Mouse (Mus musculus) large intestine, adult 2 months (tissue): ENCODE measurements around the gene Cntnap2. TPM values are rescaled to one million over a fixed set of nuclear protein-coding genes. Genes with fewer than 3 reads are reported as not detected.
"Not testable (repeated sequence)": the region's sequence is repeated elsewhere in the genome, so short reads cannot be mapped to it uniquely, and the experiment has no call there.

Source experiments
- DNase-seq: peaks from one replicate; pipeline ENCODE4 v3.0.0-alpha.2; 2012; ENCODE audit warnings: low read depth, low spot score
- WGBS: fragments of 180-500 bp; shearing (Covaris S2); methylation state at CpG from one replicate; pipeline ENCODE4 v1.1.7; 2018; 5-methylcytosine and 5-hydroxymethylcytosine counted together
- polyA plus RNA-seq: library from polyadenylated mRNA; depleted of rRNA; stranded (reverse); fragments of >200 nt; gene quantifications from 2 replicates; pipeline ENCODE4 v1.2.3, GENCODE M21; 2012

The Cntnap2 gene
- polyA plus RNA-seq, 1 experiment, result 0.15 TPM

- no peak for DNase-seq
- WGBS, result 48% methylated on average over 1 of the region's 1 CpGs
Observed at GRCm38 (mm10) chr6:46502786-46503185, 1443.6 kb downstream of the Cntnap2 start.

DNA sequence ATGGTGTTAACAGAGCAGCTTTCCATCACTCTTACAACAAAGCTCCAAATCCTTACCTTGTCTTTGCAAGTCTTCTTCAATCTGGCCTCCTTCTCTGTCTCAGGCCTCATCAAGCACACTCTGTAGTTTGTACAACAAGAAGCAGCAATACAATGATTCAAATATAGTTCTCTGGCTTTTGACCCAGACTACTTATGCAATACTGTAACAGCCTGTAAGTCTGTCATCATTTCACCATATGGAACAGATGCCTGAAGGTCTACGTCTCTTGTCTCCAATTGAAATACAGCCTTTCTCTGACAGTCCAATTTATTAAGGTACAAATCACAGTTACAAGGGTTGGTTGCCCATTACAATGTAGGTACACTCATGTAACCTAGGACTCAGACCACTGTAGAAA, 1453.7 kb downstream of the Cntnap2 start:
- DNase-seq, result no peak
- 86% methylated on average over 1 of the region's 1 CpGs for WGBS

DNA sequence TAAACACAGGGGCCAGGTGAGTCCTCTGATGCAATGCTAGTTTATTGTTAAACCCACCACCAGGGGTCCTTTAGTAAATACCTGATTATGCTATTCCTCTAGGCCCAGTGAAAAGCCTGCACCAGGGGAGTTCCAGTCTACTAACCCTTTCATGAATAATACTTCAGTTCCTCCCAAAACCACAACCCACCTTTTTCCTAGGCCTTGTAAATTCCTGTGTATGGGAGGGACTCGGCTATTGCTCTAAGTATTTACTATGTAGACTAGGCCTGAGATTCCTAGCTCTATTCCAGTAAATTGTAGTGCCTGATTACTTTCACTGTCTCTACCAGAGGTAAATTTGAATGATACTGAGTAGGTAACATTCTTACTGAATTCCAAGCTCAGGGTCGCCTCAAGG, 1478.4 kb downstream of the Cntnap2 start:
- 78% methylated on average over 2 of the region's 2 CpGs for WGBS
- DNase-seq, result not testable (repeated sequence)

- 71% methylated on average over 2 of the region's 2 CpGs for WGBS
- DNase-seq, result no peak
Observed at GRCm38 (mm10) chr6:46563470-46563869, 1504.3 kb downstream of the Cntnap2 start.

DNA sequence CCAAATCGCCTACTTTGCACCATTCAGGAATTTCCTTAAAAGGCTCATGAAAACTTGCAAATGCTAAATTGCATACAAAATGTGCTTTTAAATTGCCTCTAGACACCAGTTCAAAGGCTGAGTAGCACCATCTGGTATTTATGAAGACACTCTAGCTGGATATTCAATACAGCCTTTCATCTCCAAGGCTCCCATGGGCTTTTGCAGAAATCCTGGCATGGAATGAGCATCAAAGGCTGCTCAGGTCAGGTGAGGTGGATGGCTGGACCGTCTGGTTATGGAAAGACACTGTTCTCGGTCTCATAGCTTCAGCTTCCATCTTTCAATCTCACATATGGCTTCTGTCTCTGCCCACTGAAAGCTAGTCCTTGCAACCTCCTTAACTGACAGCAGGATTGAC, 1515.9 kb downstream of the Cntnap2 start:
- WGBS, result 55% methylated on average over 3 of the region's 3 CpGs
- no peak for DNase-seq

- no peak for DNase-seq
Observed at GRCm38 (mm10) chr6:46612365-46612764, 1553.2 kb downstream of the Cntnap2 start.

DNA sequence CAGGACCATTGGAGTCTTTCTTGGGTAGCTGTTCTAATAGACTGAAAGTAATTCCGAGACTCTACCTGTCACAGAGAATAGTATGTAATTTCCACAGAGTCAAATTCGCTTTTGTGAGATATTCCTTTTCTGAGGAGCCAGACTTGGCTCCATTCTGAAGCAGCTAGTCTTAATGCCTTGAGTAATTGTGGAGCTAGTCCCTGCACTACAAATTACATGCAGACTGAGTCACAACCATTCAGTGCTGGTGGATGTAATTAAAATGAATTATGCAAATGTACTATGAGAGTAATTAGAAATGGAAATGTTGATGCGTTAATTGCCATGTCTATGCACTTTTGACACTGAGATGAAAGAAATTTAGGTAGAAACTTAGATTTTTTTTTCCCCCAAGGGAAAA, 1553.7 kb downstream of the Cntnap2 start:
- WGBS, result 73% methylated on average over 3 of the region's 3 CpGs
- DNase-seq, result no peak

DNA sequence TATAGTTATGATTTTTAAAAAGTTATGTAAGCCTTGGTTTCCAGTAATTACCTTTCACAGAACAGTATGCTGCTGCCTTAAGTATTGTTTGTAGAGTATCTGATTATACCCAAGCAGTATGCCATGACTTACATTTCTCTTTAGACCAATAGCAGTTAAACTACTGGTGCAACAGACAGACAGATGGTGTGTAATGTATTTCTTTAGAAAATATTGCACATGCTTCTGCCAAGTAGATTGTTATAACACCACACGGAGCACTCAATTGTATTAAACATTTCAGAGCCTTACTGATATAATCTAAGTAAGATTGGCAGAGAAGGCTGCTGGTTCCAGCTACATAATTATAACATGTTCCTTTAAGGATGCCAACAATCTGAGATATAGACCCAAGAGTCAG, 1609.9 kb downstream of the Cntnap2 start:
- 80% methylated on average over 1 of the region's 1 CpGs for WGBS
- DNase-seq, result no peak

DNA sequence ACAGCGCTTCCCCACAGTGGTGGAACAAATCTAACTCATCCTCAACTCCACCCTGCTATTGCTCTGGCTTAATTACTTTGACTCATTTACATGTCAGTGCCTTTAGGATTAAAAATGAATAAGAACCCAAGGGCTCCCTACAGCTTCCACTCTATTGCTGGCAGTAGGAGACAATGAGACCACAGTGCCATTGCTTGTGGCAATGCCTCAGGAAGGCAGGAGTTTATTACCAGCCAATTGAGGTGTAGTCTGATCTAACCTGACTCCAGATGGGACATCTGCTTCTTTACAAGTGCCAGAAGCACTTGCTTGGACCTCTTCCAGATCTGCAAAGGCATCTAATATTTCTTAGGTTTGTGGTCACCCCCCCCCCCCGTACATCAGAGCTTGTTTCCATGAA, 1615.9 kb downstream of the Cntnap2 start:
- WGBS, result 71% methylated on average over 2 of the region's 2 CpGs
- DNase-seq, result no peak

- 83% methylated on average over 4 of the region's 4 CpGs for WGBS
- no peak for DNase-seq
Observed at GRCm38 (mm10) chr6:46675621-46676020, 1616.5 kb downstream of the Cntnap2 start.

GRCm38 (mm10) chr6:46696187-46696586, 1637.0 kb downstream of the Cntnap2 start:
- WGBS, result 82% methylated on average over 1 of the region's 1 CpGs
- no peak for DNase-seq

GRCm38 (mm10) chr6:46699343-46699742, 1640.2 kb downstream of the Cntnap2 start:
- 90% methylated on average over 2 of the region's 2 CpGs for WGBS
- DNase-seq, result no peak

- WGBS, result 69% methylated on average over 7 of the region's 7 CpGs
- no peak for DNase-seq
Observed at GRCm38 (mm10) chr6:46704293-46705170, 1645.4 kb downstream of the Cntnap2 start.

DNA sequence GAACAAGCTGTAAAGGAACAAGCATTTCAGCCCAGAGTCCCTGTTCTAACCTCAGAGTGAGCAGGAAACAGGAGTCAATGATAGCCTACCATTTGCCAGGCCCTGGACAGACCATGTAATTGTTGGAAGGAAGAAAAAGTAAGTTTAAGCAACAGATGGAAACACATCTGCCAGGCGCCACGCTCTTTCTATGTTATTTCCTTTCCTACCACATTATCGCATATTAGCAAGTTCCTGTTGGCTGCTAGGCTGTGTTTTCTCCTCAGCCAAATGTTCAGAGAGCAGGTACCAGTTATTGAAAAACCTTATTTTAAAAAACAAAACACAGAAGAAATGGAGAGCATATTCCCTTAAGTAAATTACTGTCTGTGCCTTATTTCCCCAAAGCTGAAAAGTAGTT, 1646.8 kb downstream of the Cntnap2 start:
- DNase-seq, result no peak
- WGBS, result 83% methylated on average over 3 of the region's 3 CpGs

DNA sequence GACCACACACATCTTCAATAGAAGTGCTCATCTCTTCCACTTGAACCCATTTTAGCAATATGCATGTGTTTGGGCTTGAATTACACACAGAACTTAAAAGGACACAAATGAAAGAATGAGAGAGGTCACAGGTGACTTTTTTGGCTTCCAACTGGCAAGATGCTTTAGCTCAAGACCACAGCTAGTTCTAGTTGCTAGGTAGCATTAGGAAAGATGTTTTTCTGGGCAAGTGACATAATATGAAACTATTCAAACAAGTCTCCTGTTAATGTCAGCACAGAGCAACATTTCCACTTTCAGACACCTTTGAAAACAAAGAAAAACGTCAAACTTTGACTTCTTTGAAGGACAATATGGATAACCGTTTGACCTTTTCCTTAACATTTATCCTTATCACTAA, 1657.4 kb downstream of the Cntnap2 start:
- 40% methylated on average over 2 of the region's 2 CpGs for WGBS
- DNase-seq, result no peak

GRCm38 (mm10) chr6:46733794-46734193, 1674.6 kb downstream of the Cntnap2 start:
- DNase-seq, result no peak

DNA sequence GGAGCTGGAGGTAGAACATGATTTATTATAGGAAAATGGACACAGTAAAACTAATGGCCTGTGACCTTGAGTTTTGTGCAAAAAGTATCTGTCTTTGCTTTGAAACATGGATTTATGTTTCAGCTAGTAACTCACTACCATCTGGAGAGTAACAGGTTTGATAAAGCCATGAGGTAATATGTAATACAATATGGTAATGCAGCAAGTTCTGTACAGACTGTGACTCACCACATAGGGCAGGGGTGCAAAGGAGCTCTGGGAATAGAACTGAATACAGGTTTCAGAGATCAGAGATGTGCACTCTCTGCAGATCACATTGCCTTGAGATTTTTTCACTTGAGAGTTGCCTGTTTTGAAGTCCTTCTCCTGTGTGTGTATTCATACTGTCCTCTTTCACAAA, 1689.3 kb downstream of the Cntnap2 start:
- no peak for DNase-seq

DNA sequence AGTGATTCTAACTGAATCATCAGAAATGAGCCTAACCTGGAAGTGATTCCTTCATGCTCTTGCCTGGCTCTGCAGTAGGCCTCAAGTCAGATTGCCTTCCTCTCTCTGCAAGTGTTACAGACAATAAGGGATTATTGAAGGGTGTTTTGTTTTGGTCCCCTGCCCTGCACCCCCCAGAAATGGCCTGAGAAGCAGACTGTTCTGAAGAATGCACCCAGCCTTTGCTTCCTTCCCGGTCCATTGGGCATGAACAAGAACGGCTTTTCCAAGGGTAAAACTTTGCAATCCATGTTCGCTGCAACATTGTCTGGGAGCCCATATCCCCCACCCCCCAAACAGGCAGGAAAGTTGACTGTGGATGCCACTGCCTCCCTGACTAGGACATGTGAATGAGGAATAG, 1704.3 kb downstream of the Cntnap2 start:
- no peak for DNase-seq
- 82% methylated on average over 3 of the region's 3 CpGs for WGBS

DNA sequence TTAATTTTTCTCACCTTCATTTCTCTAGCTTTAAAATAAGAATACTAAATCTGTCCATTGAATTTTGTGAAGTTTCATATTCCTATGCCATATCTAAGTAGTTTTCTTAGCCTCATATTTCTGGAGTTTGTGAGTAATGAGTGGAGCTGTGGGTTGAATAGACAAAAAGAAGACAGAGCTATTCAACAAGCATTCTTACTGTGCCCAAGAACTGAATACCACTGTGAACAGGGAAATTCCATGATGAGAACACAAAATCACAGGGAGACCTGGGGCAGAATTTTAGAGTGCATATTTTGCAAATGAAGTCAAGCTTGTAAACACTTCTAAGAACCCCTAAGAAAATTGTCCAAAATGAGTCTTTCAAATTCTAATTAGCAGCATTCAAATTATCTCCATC, 1715.4 kb downstream of the Cntnap2 start:
- no peak for DNase-seq

DNA sequence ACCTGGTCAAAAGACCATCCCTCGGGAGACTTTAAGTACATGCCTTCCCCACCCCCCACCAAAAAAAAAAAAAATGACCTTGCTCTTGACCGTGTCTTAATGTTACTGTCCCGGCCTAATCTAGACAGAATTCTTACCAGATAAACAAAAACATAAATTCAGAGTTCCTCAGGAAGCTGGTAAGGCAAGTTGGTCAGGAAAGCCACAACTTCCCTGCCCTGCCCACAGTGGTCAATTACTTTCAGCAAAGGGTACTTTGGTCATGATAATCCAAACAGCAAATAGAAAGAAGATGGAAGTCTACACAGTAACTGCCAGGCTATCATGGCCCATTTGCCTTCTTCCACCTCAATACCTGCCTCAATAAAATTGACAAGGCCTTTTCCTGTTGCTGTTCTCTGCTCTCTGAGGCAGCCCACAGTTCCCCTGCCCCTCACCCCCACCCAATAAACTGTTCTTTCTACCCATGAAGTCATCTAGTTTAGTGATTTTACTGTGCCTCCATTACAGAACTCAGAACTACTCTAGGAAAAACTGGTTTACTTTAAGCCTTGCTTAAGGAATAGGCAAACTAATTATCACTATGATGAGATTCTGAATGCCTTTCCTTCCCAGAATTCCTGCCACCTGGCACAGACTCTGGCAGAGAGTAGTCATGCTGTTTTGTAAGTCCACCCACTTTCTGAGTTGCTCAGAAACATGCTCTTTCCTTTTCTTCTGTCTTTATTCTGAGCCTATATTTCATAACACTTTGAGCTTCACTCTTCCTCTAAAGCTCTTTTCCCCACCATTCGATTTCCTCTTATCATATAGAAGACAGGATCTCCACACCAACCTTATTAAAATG, 1743.3 kb downstream of the Cntnap2 start:
- 61% methylated on average over 4 of the region's 4 CpGs for WGBS
- DNase-seq, result no peak

GRCm38 (mm10) chr6:46856635-46857034, 1797.5 kb downstream of the Cntnap2 start:
- WGBS, result 42% methylated on average over 3 of the region's 3 CpGs
- no peak for DNase-seq
